Mouse (Mus musculus) megakaryocyte, embryonic 14.5 days (primary cell): Measurements from ENCODE around the gene Fam186a.

ENCODE experiments used
- FLI1 ChIP-seq: IDR thresholded peaks from 2 replicates; pipeline ENCODE4 v1.6.1; 2012; ENCODE audit warnings: low read length, inconsistent platforms, mixed read lengths
- GATA1 ChIP-seq: IDR thresholded peaks from 3 replicates; pipeline ENCODE4 v1.6.1; 2012; ENCODE audit warnings: mixed read lengths, low read length, inconsistent platforms, borderline replicate concordance

DNA sequence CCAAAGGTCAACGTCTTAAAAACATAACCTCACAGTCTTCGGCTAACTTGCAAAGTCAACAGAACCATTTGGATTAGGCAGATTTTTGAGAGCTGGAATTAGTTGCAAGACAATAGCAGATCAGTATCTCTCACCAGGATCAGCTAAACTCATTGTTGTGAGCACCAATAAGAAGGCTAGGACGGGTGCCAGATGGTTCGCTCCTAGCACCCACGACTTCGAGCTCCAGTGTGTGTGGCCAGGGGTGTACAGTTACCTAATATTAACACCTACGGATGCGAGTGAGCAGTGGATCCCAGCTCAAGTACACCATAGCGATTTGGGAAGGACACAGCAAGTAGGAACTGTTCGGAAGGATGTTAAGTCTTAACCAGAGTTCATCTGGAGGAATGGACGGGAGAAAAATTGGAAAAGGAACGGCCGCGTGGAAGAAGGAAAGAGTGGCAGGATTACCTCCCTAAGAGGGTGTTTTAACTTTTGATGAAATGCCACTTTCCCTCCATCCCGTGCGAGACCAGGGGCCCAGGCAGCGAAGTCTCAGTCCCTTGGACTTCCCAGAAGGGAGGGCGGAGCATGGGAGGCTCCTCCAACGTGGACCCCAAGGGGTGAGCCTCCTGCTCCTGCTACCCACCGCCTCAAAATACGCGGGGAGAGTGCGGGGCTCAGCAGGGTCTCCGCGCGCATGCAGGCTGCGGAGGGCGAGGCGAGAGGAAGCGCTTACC lies 92.1 kb downstream of the Fam186a start:
- no peak for TF ChIP-seq GATA1
- no peak for TF ChIP-seq FLI1
